Mouse (Mus musculus): Measurements from ENCODE around the gene Fam13a. TPM values are rescaled to one million over a fixed set of nuclear protein-coding genes. Genes with fewer than 3 reads are reported as not detected.

Fam13a gene
- total and polyA plus RNA-seq, 2 experiments from 2014 or later = 9.5 to 12.4 TPM

DNA sequence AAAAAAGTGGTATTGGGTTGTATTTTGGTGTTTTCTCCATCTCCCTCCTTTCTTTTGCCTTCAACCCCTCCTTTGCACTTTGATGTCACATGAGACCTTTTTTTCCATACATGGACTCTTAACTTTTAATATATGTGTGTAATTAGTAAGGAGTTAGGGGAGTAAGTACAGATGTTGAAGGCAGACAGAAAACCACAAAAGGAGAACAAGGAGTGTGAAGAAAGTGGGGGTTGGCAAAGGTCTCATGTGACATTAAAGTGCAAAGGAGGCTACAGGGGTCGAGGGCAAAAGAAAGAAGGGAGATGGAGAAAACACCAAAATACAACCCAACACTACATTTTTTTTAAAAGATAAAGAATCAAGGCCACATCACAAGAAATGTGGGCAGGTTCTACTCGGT is 49.1 kb downstream of the Fam13a start:
- Histone ChIP-seq H3K4me1 (ENCODE audit: control insufficient read depth, insufficient read depth) (no peaks in the 10 kb centered on the region), H3K4me3 (ENCODE audit: low read depth, low read length) (no peak overlapping the region), H3K9me3 (replicated peaks; ENCODE audit: control insufficient read depth, low read length) (no peaks in the 10 kb centered on the region), H3K36me3 (replicated peaks; ENCODE audit: control insufficient read depth, insufficient read depth, low read length) (peaks cover 9% of the 10 kb centered on the region), H3K27ac (ENCODE audit: low read depth) (no peak overlapping the region), H3K9ac (replicated peaks; ENCODE audit: low read depth, low read length) (no peak overlapping the region), H3K4me2 (ENCODE audit: low read depth, low read length) (no peak overlapping the region), H3K27me3 (ENCODE audit: control insufficient read depth, insufficient read depth, low read length) (no peaks in the 10 kb centered on the region)
- ATAC-seq (ENCODE audit: insufficient read depth, low read depth) = no peak
- TF ChIP-seq EP300 (IDR thresholded peaks at IDR 0.05; ENCODE audit: low read depth) (no peak), CTCF (IDR thresholded peaks at IDR 0.05; ENCODE audit: low read depth) (no peak)
- 64% methylated on average over 2 of the region's 2 CpGs for WGBS
- DNase-seq (ENCODE audit: low spot score) = no peak

DNA sequence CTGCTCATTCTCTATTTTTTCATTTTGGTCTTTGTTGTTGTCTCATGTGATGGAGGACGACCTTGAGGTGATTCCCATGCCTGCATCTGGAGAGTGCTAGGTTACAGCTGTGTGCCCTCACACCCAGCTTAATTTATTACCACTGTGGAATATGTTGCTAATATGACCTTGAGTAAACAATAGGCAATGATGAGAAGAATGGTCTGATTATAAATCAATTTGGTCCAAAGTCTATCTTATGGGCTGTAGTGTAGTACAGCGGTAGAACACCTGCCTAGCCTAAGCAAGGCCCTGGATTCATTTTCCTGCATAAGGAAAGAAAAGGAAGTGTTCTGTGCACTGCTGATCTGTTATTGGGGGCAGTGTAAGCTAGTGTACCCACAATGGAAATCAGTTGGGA is 49.9 kb downstream of the Fam13a start:
- no peaks in the 10 kb centered on the region for H3K27me3 ChIP-seq (ENCODE audit: control insufficient read depth, insufficient read depth, low read length)
- peaks cover 7% of the 10 kb centered on the region; the same call in 1 of the 2 replicates for H3K36me3 ChIP-seq (replicated peaks; ENCODE audit: control insufficient read depth, insufficient read depth, low read length)
- H3K4me3 ChIP-seq (ENCODE audit: low read depth, low read length) = no peak overlapping the region
- H3K27ac ChIP-seq (ENCODE audit: low read depth) = no peak overlapping the region
- DNase-seq (ENCODE audit: low spot score) (no peak), ATAC-seq (ENCODE audit: insufficient read depth, low read depth) (no peak)
- H3K9me3 ChIP-seq (replicated peaks; ENCODE audit: control insufficient read depth, low read length) = no peaks in the 10 kb centered on the region
- no peak overlapping the region for H3K9ac ChIP-seq (replicated peaks; ENCODE audit: low read depth, low read length)
- no peak overlapping the region for H3K4me2 ChIP-seq (ENCODE audit: low read depth, low read length)
- TF ChIP-seq EP300 (IDR thresholded peaks at IDR 0.05; ENCODE audit: low read depth) (no peak), CTCF (IDR thresholded peaks at IDR 0.05; ENCODE audit: low read depth) (no peak)
- 91% methylated on average over 2 of the region's 2 CpGs for WGBS
- no peaks in the 10 kb centered on the region for H3K4me1 ChIP-seq (ENCODE audit: control insufficient read depth, insufficient read depth)

GRCm38 (mm10) chr6:58972873-58973272 is 51.5 kb downstream of the Fam13a start:
- WGBS = 85% methylated on average over 1 of the region's 1 CpGs
- no peak overlapping the region for H3K27ac ChIP-seq (ENCODE audit: low read depth)
- no peak for DNase-seq (ENCODE audit: low spot score)
- no peak overlapping the region for H3K4me3 ChIP-seq (ENCODE audit: low read depth, low read length)
- H3K9ac ChIP-seq (replicated peaks; ENCODE audit: low read depth, low read length) = no peak overlapping the region
- H3K27me3 ChIP-seq (ENCODE audit: control insufficient read depth, insufficient read depth, low read length) = no peaks in the 10 kb centered on the region
- no peaks in the 10 kb centered on the region for H3K4me1 ChIP-seq (ENCODE audit: control insufficient read depth, insufficient read depth)
- peaks cover 7% of the 10 kb centered on the region for H3K36me3 ChIP-seq (replicated peaks; ENCODE audit: control insufficient read depth, insufficient read depth, low read length)
- TF ChIP-seq EP300 (IDR thresholded peaks at IDR 0.05; ENCODE audit: low read depth) = no peak
- TF ChIP-seq CTCF (IDR thresholded peaks at IDR 0.05; ENCODE audit: low read depth) = no peak
- H3K9me3 ChIP-seq (replicated peaks; ENCODE audit: control insufficient read depth, low read length) = no peaks in the 10 kb centered on the region
- H3K4me2 ChIP-seq (ENCODE audit: low read depth, low read length) = no peak overlapping the region
- no peak for ATAC-seq (ENCODE audit: insufficient read depth, low read depth)

DNA sequence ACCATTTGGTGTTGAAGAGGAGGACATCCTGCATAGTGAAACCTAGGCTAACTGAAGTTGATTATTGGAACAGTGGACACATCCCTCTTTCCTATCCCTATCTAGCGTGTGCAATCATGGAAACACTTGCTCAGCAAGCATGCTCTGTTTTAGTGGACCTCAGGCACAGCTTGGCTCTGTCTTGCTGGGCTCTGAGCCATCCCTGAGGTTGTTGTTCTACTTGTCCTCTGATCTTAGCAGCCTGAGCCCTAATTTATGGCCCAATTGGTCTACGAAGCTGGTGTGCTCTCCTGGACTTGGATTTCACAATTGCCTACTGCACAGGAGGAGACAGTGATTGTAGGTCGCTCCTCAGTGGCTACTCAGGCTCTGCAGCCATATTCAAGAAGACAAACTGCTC is 56.1 kb downstream of the Fam13a start:
- DNase-seq (ENCODE audit: low spot score) (no peak), ATAC-seq (ENCODE audit: insufficient read depth, low read depth) (no peak)
- Histone ChIP-seq H3K9me3 (replicated peaks; ENCODE audit: control insufficient read depth, low read length) (no peaks in the 10 kb centered on the region), H3K27me3 (ENCODE audit: control insufficient read depth, insufficient read depth, low read length) (no peaks in the 10 kb centered on the region), H3K9ac (replicated peaks; ENCODE audit: low read depth, low read length) (no peak overlapping the region), H3K4me2 (ENCODE audit: low read depth, low read length) (no peak overlapping the region), H3K4me3 (ENCODE audit: low read depth, low read length) (no peak overlapping the region), H3K36me3 (replicated peaks; ENCODE audit: control insufficient read depth, insufficient read depth, low read length) (peaks cover 3% of the 10 kb centered on the region; the same call in 1 of the 2 replicates), H3K27ac (ENCODE audit: low read depth) (no peak overlapping the region), H3K4me1 (ENCODE audit: control insufficient read depth, insufficient read depth) (no peaks in the 10 kb centered on the region)
- 90% methylated on average over 3 of the region's 3 CpGs for WGBS
- TF ChIP-seq CTCF (IDR thresholded peaks at IDR 0.05; ENCODE audit: low read depth) = no peak
- TF ChIP-seq EP300 (IDR thresholded peaks at IDR 0.05; ENCODE audit: low read depth) = no peak

DNA sequence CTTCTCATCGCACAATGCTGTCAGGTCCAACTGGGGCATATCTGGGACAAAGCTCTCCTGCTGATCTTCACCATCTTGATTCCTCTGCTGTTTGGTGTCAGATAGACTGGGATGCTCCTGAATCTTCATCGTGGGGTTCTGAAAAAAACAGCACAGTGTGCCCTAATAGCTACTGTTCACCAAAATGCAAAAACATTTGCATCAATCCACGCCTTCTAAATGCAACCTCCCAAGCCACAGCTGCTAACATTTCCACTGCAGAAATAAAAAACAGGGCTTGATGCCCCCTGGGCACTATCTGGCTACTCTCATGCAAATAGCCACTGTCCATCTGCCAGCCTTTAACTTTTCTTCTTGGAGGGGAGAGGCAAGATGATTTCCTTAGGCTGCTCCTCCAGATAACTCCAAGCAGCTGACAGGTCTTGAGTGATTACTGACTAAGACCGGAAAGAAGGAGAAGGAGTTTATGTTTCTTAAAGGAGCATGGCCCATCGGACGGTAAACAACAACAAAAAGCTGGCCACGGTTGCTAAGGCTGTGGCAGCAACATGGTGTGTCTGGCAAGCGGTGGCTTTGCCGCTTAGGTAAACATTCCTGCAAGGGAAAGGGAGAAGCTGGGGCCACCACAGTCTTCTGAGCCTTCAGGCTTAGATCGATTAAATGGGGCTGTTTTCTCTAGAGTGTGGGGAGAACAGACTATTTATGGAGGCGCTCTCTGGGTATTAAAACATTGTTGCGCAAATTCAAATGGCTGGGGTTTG is 59.1 kb downstream of the Fam13a start:
- Histone ChIP-seq H3K27me3 (ENCODE audit: control insufficient read depth, insufficient read depth, low read length) (no peaks in the 10 kb centered on the region), H3K4me3 (ENCODE audit: low read depth, low read length) (no peak overlapping the region), H3K36me3 (replicated peaks; ENCODE audit: control insufficient read depth, insufficient read depth, low read length) (peaks cover 3% of the 10 kb centered on the region; the same call in 1 of the 2 replicates), H3K9me3 (replicated peaks; ENCODE audit: control insufficient read depth, low read length) (no peaks in the 10 kb centered on the region), H3K9ac (replicated peaks; ENCODE audit: low read depth, low read length) (no peak overlapping the region), H3K4me1 (ENCODE audit: control insufficient read depth, insufficient read depth) (no peaks in the 10 kb centered on the region), H3K4me2 (ENCODE audit: low read depth, low read length) (no peak overlapping the region), H3K27ac (ENCODE audit: low read depth) (no peak overlapping the region)
- DNase-seq (ENCODE audit: low spot score) = no peak
- ATAC-seq (ENCODE audit: insufficient read depth, low read depth) = no peak
- TF ChIP-seq EP300 (IDR thresholded peaks at IDR 0.05; ENCODE audit: low read depth) (no peak), CTCF (IDR thresholded peaks at IDR 0.05; ENCODE audit: low read depth) (no peak)
- WGBS = 47% methylated on average over 12 of the region's 12 CpGs

- Histone ChIP-seq H3K4me3 (ENCODE audit: low read depth, low read length) (no peak overlapping the region), H3K27me3 (ENCODE audit: control insufficient read depth, insufficient read depth, low read length) (no peaks in the 10 kb centered on the region), H3K9me3 (replicated peaks; ENCODE audit: control insufficient read depth, low read length) (no peaks in the 10 kb centered on the region), H3K4me1 (ENCODE audit: control insufficient read depth, insufficient read depth) (no peaks in the 10 kb centered on the region), H3K4me2 (ENCODE audit: low read depth, low read length) (no peak overlapping the region), H3K36me3 (replicated peaks; ENCODE audit: control insufficient read depth, insufficient read depth, low read length) (peaks cover 3% of the 10 kb centered on the region; the same call in 1 of the 2 replicates), H3K27ac (ENCODE audit: low read depth) (no peak overlapping the region), H3K9ac (replicated peaks; ENCODE audit: low read depth, low read length) (no peak overlapping the region)
- TF ChIP-seq EP300 (IDR thresholded peaks at IDR 0.05; ENCODE audit: low read depth) = no peak
- no peak for TF ChIP-seq CTCF (IDR thresholded peaks at IDR 0.05; ENCODE audit: low read depth)
- no peak for ATAC-seq (ENCODE audit: insufficient read depth, low read depth)
- DNase-seq (ENCODE audit: low spot score) = no peak
These were observed 59.8 kb downstream of the Fam13a start for GRCm38 (mm10) chr6:58964565-58964964.

All from heart, postnatal 0 days (tissue).